21 mouse cellular contexts compared by ENCODE assay signal in the genomic region with DNA sequence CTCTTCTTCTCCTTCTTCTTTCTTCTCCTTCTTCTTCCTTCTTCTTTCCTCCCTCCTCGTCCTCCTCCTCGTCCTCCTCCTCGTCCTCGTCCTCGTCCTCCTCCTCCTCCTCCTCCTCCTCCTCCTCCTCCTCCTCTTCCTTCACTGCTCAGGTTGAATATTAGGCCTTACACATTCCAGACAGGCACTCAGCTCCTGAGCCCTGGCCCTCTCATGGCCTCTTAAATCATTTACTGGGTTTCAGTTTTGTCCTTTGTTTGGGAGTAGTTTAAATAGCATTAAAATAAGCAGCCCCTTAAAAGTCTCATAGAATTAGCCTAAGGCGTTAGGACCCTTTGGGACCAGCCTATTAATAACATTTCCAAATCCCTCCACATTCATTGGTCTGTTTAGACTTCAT. TPM values are rescaled to one million over a fixed set of nuclear protein-coding genes. Genes with fewer than 3 reads are reported as not detected.
"Had no signal": no experiment of that assay in that cellular context is flagged by ENCODE, and none has a peak within 500 bp of the region (broad histone marks: within the 10 kb centered on the region; RNA-seq: fewer than 3 reads in every experiment).

No protein-coding gene starts in this region.

- H3K4me2 ChIP-seq: heart, embryonic 12.5 days; hindbrain, embryonic 13.5 days; hindbrain, embryonic 15.5 days; limb, embryonic 13.5 days; limb, embryonic 15.5 days; liver, embryonic 12.5 days had no signal

- ATAC-seq: forebrain, postnatal 0 days; hindbrain, postnatal 0 days; intestine, embryonic 16.5 days; liver, embryonic 12.5 days had no signal

- H3K27ac ChIP-seq: hindbrain, embryonic 13.5 days; hindbrain, embryonic 15.5 days; hindbrain, postnatal 0 days; limb, embryonic 13.5 days; limb, embryonic 15.5 days; liver, embryonic 12.5 days; liver, embryonic 14.5 days had no signal

- H3K27me3 ChIP-seq: heart, embryonic 12.5 days; hindbrain, embryonic 13.5 days; hindbrain, embryonic 15.5 days; limb, embryonic 13.5 days; limb, embryonic 15.5 days had no signal

- H3K4me3 ChIP-seq: heart, embryonic 12.5 days; hindbrain, embryonic 13.5 days; hindbrain, embryonic 15.5 days; limb, embryonic 13.5 days; limb, embryonic 15.5 days; liver, embryonic 12.5 days had no signal

- H3K9me3 ChIP-seq: heart, embryonic 12.5 days; hindbrain, embryonic 13.5 days; hindbrain, embryonic 15.5 days; limb, embryonic 13.5 days; limb, embryonic 15.5 days; liver, embryonic 12.5 days had no signal

- H3K36me3 ChIP-seq: heart, embryonic 12.5 days; hindbrain, embryonic 13.5 days; hindbrain, embryonic 15.5 days; limb, embryonic 13.5 days; limb, embryonic 15.5 days; liver, embryonic 12.5 days had no signal

- DNase-seq: forebrain, postnatal 0 days; gastrocnemius, postnatal 14 days; gastrocnemius, postnatal 36 days; heart, adult 18-20 months; heart, postnatal 10 days; kidney, adult 11 months; kidney, postnatal 10 days; kidney, postnatal 25 days; layer of hippocampus, adult 9-11 months; layer of hippocampus, postnatal 36 days; left cerebral cortex, postnatal 4 days had no signal

- H3K9ac ChIP-seq: forebrain, postnatal 0 days; heart, embryonic 12.5 days; hindbrain, embryonic 13.5 days; hindbrain, embryonic 15.5 days; limb, embryonic 13.5 days; limb, embryonic 15.5 days; liver, embryonic 12.5 days; liver, embryonic 14.5 days had no signal

RNA-seq across cellular contexts. Expression of a gene that starts 57.3 kb away (rescaled TPM):
- polyA plus RNA-seq: liver, adult 2 months had no signal
